Comparison of ENCODE assay signal across 26 mouse cellular contexts in genomic region chr12:84046906-84047305, GRCm38 (mm10). TPM values are rescaled to one million over a fixed set of nuclear protein-coding genes. Genes with fewer than 3 reads are reported as not detected.
"Had no signal": no experiment of that assay in that cellular context is flagged by ENCODE, and none has a peak within 500 bp of the region (broad histone marks: within the 10 kb centered on the region; RNA-seq: fewer than 3 reads in every experiment).

No protein-coding gene starts in this region.

- DNase-seq: liver, postnatal 0 days; lung, adult 2 months; lung, postnatal 4 days; midbrain, embryonic 14.5 days; retina, postnatal 1 day; right cerebral cortex, adult 18-20 months; right cerebral cortex, postnatal 25 days; right cerebral cortex, postnatal 4 days; spleen, adult 18-20 months; thymus, adult 18-20 months; thymus, postnatal 25 days; thymus, postnatal 4 days had no signal

- H3K27ac ChIP-seq: lung, embryonic 15.5 days; midbrain, embryonic 10.5 days; midbrain, embryonic 12.5 days; neural tube, embryonic 13.5 days; neural tube, embryonic 15.5 days had no signal

- H3K4me1 ChIP-seq: lung, embryonic 15.5 days; midbrain, embryonic 10.5 days; midbrain, embryonic 12.5 days; neural tube, embryonic 13.5 days; neural tube, embryonic 15.5 days had no signal

- H3K4me3 ChIP-seq: lung, embryonic 15.5 days; midbrain, embryonic 10.5 days; midbrain, embryonic 12.5 days; myocyte; neural tube, embryonic 13.5 days; neural tube, embryonic 15.5 days had no signal

RNA-seq across cellular contexts. Expression of gene Acot3, which starts 5.0 kb away (rescaled TPM):
- polyA plus RNA-seq: lung, adult 2 months; lung, postnatal 0 days; myocyte; small intestine, adult 2 months; thymus, postnatal 0 days; urinary bladder, adult 2 months had no signal

RNA-seq across cellular contexts. Expression of gene Gm49366, which starts 8.2 kb away (rescaled TPM):
- polyA plus RNA-seq: liver, postnatal 0 days; lung, adult 2 months; lung, embryonic 15.5 days; lung, postnatal 0 days; midbrain, embryonic 10.5 days; midbrain, embryonic 12.5 days; midbrain, embryonic 14.5 days; midbrain, embryonic 16.5 days; myocyte; neural tube, embryonic 11.5 days; neural tube, embryonic 13.5 days; neural tube, embryonic 15.5 days; small intestine, adult 2 months; stomach, embryonic 14.5 days; stomach, embryonic 16.5 days; thymus, postnatal 0 days; urinary bladder, adult 2 months had no signal

RNA-seq across cellular contexts. Expression of gene Acot4, which starts 8.7 kb away (rescaled TPM):
- polyA plus RNA-seq: myocyte had no signal

RNA-seq across cellular contexts. Expression of gene Acot5, which starts 22.2 kb away (rescaled TPM):
- polyA plus RNA-seq: lung, adult 2 months; lung, embryonic 15.5 days; lung, postnatal 0 days; midbrain, embryonic 10.5 days; midbrain, embryonic 12.5 days; midbrain, embryonic 14.5 days; myocyte; neural tube, embryonic 11.5 days; small intestine, adult 2 months; stomach, embryonic 14.5 days; stomach, embryonic 16.5 days had no signal
